Mouse (Mus musculus) ZHBTc4 (cell line): ENCODE results near the gene Snx11.
"Not testable (repeated sequence)": the region's sequence is repeated elsewhere in the genome, so short reads cannot be mapped to it uniquely, and the experiment has no call there.

Experiments
- DNase-seq: peaks from one replicate; pipeline ENCODE4 v3.0.0-alpha.2; 2011; ENCODE audit warnings: low read depth, low spot score

The Snx11 gene

GRCm38 (mm10) chr11:96776968-96777962 lies at the start of gene Snx11:
Gene Snx11 (minus strand): TSS chr11:96777559.
- DNase-seq: peak; percentile 99

GRCm38 (mm10) chr11:96826481-96826880 lies 49.1 kb upstream of the Snx11 start:
- no peak for DNase-seq

- no peak for DNase-seq
Measured at GRCm38 (mm10) chr11:96824783-96825495, 47.6 kb upstream of the Snx11 start.

- DNase-seq: peak; percentile 99
Measured at GRCm38 (mm10) chr11:96823880-96824782, 46.8 kb upstream of the Snx11 start.

- DNase-seq: no peak
Measured at GRCm38 (mm10) chr11:96823471-96823837, 46.1 kb upstream of the Snx11 start.

GRCm38 (mm10) chr11:96822675-96823470 lies 45.5 kb upstream of the Snx11 start:
- peak; percentile 87 for DNase-seq

- no peak for DNase-seq
Measured at GRCm38 (mm10) chr11:96821956-96822355, 44.6 kb upstream of the Snx11 start.

GRCm38 (mm10) chr11:96818128-96818710 lies 40.9 kb upstream of the Snx11 start:
- DNase-seq: no peak

- DNase-seq: no peak
Measured at GRCm38 (mm10) chr11:96816979-96817378, 39.6 kb upstream of the Snx11 start.

GRCm38 (mm10) chr11:96816494-96816893 lies 39.1 kb upstream of the Snx11 start:
- DNase-seq: no peak

- no peak for DNase-seq
Measured at GRCm38 (mm10) chr11:96815895-96816294, 38.5 kb upstream of the Snx11 start.

GRCm38 (mm10) chr11:96814443-96814842 lies 37.1 kb upstream of the Snx11 start:
- DNase-seq: no peak

GRCm38 (mm10) chr11:96813920-96814319 lies 36.6 kb upstream of the Snx11 start:
- no peak for DNase-seq

GRCm38 (mm10) chr11:96813455-96813854 lies 36.1 kb upstream of the Snx11 start:
- DNase-seq: no peak

GRCm38 (mm10) chr11:96811188-96811587 lies 33.8 kb upstream of the Snx11 start:
- DNase-seq: not testable (repeated sequence)

- DNase-seq: no peak
Measured at GRCm38 (mm10) chr11:96809562-96810235, 32.3 kb upstream of the Snx11 start.

- peak; percentile 71 for DNase-seq
Measured at GRCm38 (mm10) chr11:96808066-96808465, 30.7 kb upstream of the Snx11 start.

- DNase-seq: no peak
Measured at GRCm38 (mm10) chr11:96805606-96806005, 28.2 kb upstream of the Snx11 start.

GRCm38 (mm10) chr11:96799511-96799910 lies 22.2 kb upstream of the Snx11 start:
- no peak for DNase-seq

GRCm38 (mm10) chr11:96796586-96796985 lies 19.2 kb upstream of the Snx11 start:
- DNase-seq: no peak
